Mouse (Mus musculus): ENCODE results near the gene Mylpf. TPM values are rescaled to one million over a fixed set of nuclear protein-coding genes. Genes with fewer than 3 reads are reported as not detected.

Gene Mylpf
- polyA plus RNA-seq, 1 experiment, result 10,881 TPM

GRCm38 (mm10) chr7:127213930-127214329 lies 5.2 kb downstream of the Mylpf start:
- Histone ChIP-seq H3K79me2 (ENCODE audit: control insufficient read depth, insufficient read depth) (peaks cover 8% of the 10 kb centered on the region), H3K4me2 (ENCODE audit: low read depth) (peak overlapping the region; percentile 66), H3K4me3 (peak overlapping the region; percentile 60), H3K36me3 (ENCODE audit: control insufficient read depth, insufficient read depth) (no peaks in the 10 kb centered on the region), H3K27me3 (ENCODE audit: control insufficient read depth, insufficient read depth, insufficient read length) (no peaks in the 10 kb centered on the region), H3ac (ENCODE audit: control insufficient read depth, insufficient read length) (no peak overlapping the region)
- TF ChIP-seq E2F4 (IDR thresholded peaks at IDR 0.05; ENCODE audit: insufficient read depth) (no peak), SRF (IDR thresholded peaks at IDR 0.05; ENCODE audit: control insufficient read depth, insufficient read length, low read depth) (no peak), POLR2AphosphoS2 (IDR thresholded peaks at IDR 0.05; ENCODE audit: insufficient read length, low read depth) (peak; percentile 85), TCF3 (IDR thresholded peaks at IDR 0.05; ENCODE audit: insufficient read length, low read depth) (no peak), MAX (IDR thresholded peaks at IDR 0.05; ENCODE audit: low read depth) (no peak), MYOG (IDR thresholded peaks at IDR 0.05; ENCODE audit: control insufficient read depth in 1 of 3, insufficient read depth in 1 of 3, insufficient read length in 2 of 3, low read depth in 2 of 3) (no peak), POLR2A (IDR thresholded peaks at IDR 0.05; ENCODE audit: insufficient read length, low read depth) (peak; percentile 57)

- Histone ChIP-seq H3K79me2 (ENCODE audit: control insufficient read depth, insufficient read depth) (peaks cover 8% of the 10 kb centered on the region), H3K4me3 (peak overlapping the region; percentile 60), H3ac (ENCODE audit: control insufficient read depth, insufficient read length) (no peak overlapping the region), H3K4me2 (ENCODE audit: low read depth) (peak overlapping the region; percentile 33), H3K27me3 (ENCODE audit: control insufficient read depth, insufficient read depth, insufficient read length) (no peaks in the 10 kb centered on the region), H3K36me3 (ENCODE audit: control insufficient read depth, insufficient read depth) (no peaks in the 10 kb centered on the region)
- TF ChIP-seq E2F4 (IDR thresholded peaks at IDR 0.05; ENCODE audit: insufficient read depth), result no peak
- no peak for TF ChIP-seq TCF3 (IDR thresholded peaks at IDR 0.05; ENCODE audit: insufficient read length, low read depth)
- TF ChIP-seq POLR2A (IDR thresholded peaks at IDR 0.05; ENCODE audit: insufficient read length, low read depth), result peak; percentile 27
- peak; percentile 50 for TF ChIP-seq POLR2AphosphoS2 (IDR thresholded peaks at IDR 0.05; ENCODE audit: insufficient read length, low read depth)
Measured at GRCm38 (mm10) chr7:127214521-127214920, 5.8 kb downstream of the Mylpf start.

GRCm38 (mm10) chr7:127214981-127215871 lies 6.5 kb downstream of the Mylpf start:
- H3K4me3 ChIP-seq, result peak overlapping the region; percentile 60
- TF ChIP-seq E2F4 (IDR thresholded peaks at IDR 0.05; ENCODE audit: insufficient read depth) (no peak), POLR2A (IDR thresholded peaks at IDR 0.05; ENCODE audit: insufficient read length, low read depth) (peak; percentile 63), POLR2AphosphoS2 (IDR thresholded peaks at IDR 0.05; ENCODE audit: insufficient read length, low read depth) (peak; percentile 95)
- H3K4me2 ChIP-seq (ENCODE audit: low read depth), result peak overlapping the region; percentile 33

GRCm38 (mm10) chr7:127216307-127216706 lies 7.6 kb downstream of the Mylpf start:
- Histone ChIP-seq H3K36me3 (ENCODE audit: control insufficient read depth, insufficient read depth) (no peaks in the 10 kb centered on the region), H3ac (ENCODE audit: control insufficient read depth, insufficient read length) (no peak overlapping the region), H3K4me3 (no peak overlapping the region), H3K27me3 (ENCODE audit: control insufficient read depth, insufficient read depth, insufficient read length) (no peaks in the 10 kb centered on the region), H3K4me2 (ENCODE audit: low read depth) (no peak overlapping the region), H3K79me2 (ENCODE audit: control insufficient read depth, insufficient read depth) (peaks cover 8% of the 10 kb centered on the region)
- TF ChIP-seq POLR2AphosphoS2 (IDR thresholded peaks at IDR 0.05; ENCODE audit: insufficient read length, low read depth) (peak; percentile 15), MYOD1 (IDR thresholded peaks at IDR 0.05; ENCODE audit: control insufficient read depth in 1 of 3, insufficient read length in 2 of 3, low read depth in 2 of 3) (no peak)

More at GRCm38 (mm10) chr7:127214981-127215871, 6.5 kb downstream of the Mylpf start:
- Histone ChIP-seq H3ac (ENCODE audit: control insufficient read depth, insufficient read length) (no peak overlapping the region), H3K36me3 (ENCODE audit: control insufficient read depth, insufficient read depth) (no peaks in the 10 kb centered on the region), H3K27me3 (ENCODE audit: control insufficient read depth, insufficient read depth, insufficient read length) (no peaks in the 10 kb centered on the region), H3K79me2 (ENCODE audit: control insufficient read depth, insufficient read depth) (peaks cover 8% of the 10 kb centered on the region)

- no peak overlapping the region for H3K4me3 ChIP-seq
- no peak for TF ChIP-seq SRF (IDR thresholded peaks at IDR 0.05; ENCODE audit: control insufficient read depth, insufficient read length, low read depth)
- TF ChIP-seq POLR2AphosphoS2 (IDR thresholded peaks at IDR 0.05; ENCODE audit: insufficient read length, low read depth), result no peak
- TF ChIP-seq POLR2A (IDR thresholded peaks at IDR 0.05; ENCODE audit: insufficient read length, low read depth), result no peak
- TF ChIP-seq CEBPB (IDR thresholded peaks at IDR 0.05; ENCODE audit: insufficient read depth, poor library complexity, severe bottlenecking), result no peak
- no peak for TF ChIP-seq E2F4 (IDR thresholded peaks at IDR 0.05; ENCODE audit: insufficient read depth)
- no peak for TF ChIP-seq MYOG (IDR thresholded peaks at IDR 0.05; ENCODE audit: control insufficient read depth in 1 of 3, insufficient read depth in 1 of 3, insufficient read length in 2 of 3, low read depth in 2 of 3)
- H3K79me2 ChIP-seq (ENCODE audit: control insufficient read depth, insufficient read depth), result no peaks in the 10 kb centered on the region
- no peak overlapping the region for H3K4me2 ChIP-seq (ENCODE audit: low read depth)
- no peaks in the 10 kb centered on the region for H3K36me3 ChIP-seq (ENCODE audit: control insufficient read depth, insufficient read depth)
- no peaks in the 10 kb centered on the region for H3K27me3 ChIP-seq (ENCODE audit: control insufficient read depth, insufficient read depth, insufficient read length)
- no peak overlapping the region for H3ac ChIP-seq (ENCODE audit: control insufficient read depth, insufficient read length)
Measured at GRCm38 (mm10) chr7:127217475-127217874, 8.8 kb downstream of the Mylpf start.

- Histone ChIP-seq H3K4me3 (no peak overlapping the region), H3K4me2 (ENCODE audit: low read depth) (no peak overlapping the region), H3K36me3 (ENCODE audit: control insufficient read depth, insufficient read depth) (no peaks in the 10 kb centered on the region), H3ac (ENCODE audit: control insufficient read depth, insufficient read length) (no peak overlapping the region), H3K27me3 (ENCODE audit: control insufficient read depth, insufficient read depth, insufficient read length) (no peaks in the 10 kb centered on the region), H3K79me2 (ENCODE audit: control insufficient read depth, insufficient read depth) (no peaks in the 10 kb centered on the region)
- TF ChIP-seq MYOD1 (IDR thresholded peaks at IDR 0.05; ENCODE audit: control insufficient read depth in 1 of 3, insufficient read length in 2 of 3, low read depth in 2 of 3) (peak in 2 of 3 experiments; percentile 10 to 30), USF1 (IDR thresholded peaks at IDR 0.05; ENCODE audit: low read depth) (no peak), MYOG (IDR thresholded peaks at IDR 0.05; ENCODE audit: control insufficient read depth in 1 of 3, insufficient read depth in 1 of 3, insufficient read length in 2 of 3, low read depth in 2 of 3) (peak in 1 of 3 experiments; percentile 11), MAX (IDR thresholded peaks at IDR 0.05; ENCODE audit: low read depth) (no peak)
Measured at GRCm38 (mm10) chr7:127217901-127218642, 9.4 kb downstream of the Mylpf start.

Measured in myocyte (in vitro differentiated cells).